Mouse (Mus musculus): ENCODE data around the gene Zfp280d.
"Not testable (repeated sequence)": the region's sequence is repeated elsewhere in the genome, so short reads cannot be mapped to it uniquely, and the experiment has no call there.

Zfp280d gene

DNA sequence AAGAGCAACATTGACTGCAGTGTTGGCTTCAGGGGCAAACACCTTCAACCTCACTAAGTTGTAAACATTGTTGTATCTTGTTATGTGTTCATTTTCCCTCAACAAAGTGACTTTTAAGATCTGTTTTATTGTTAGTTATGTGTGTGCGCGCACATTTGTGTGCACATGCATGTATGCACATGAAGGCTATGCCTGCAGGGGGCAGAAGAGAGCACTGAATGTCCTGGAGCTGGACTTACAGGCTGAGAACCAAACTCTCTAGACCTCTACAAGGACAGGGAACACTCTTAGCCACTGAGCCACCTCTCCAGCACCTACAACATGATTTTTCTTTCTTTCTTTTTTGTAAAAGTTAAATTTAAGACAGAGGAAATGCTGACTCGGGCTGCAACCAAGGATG, 99.4 kb downstream of the Zfp280d start:
- no peak for DNase-seq (ENCODE audit: low spot score in 2 of 2)

DNA sequence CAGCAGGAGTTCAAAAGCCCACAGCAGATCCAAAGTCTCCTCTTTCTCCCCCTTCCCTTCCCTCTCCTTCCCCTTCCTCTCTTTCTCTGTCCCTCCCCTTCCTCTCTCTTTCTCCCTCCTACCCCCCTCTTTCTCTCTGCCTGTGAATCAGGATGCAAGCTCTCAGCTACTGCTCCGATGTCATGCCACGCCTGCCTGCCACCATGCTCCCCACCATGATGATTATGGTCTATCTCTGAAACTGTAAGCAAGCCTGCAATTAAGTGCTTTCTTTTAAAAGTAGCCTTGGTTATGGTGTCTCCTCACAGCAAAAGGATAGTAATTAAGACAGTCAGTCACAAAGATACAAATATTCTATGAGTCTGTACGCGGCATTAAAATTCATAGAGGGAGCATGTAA, 100.3 kb downstream of the Zfp280d start:
- no peak for DNase-seq (ENCODE audit: low spot score in 2 of 2)

DNA sequence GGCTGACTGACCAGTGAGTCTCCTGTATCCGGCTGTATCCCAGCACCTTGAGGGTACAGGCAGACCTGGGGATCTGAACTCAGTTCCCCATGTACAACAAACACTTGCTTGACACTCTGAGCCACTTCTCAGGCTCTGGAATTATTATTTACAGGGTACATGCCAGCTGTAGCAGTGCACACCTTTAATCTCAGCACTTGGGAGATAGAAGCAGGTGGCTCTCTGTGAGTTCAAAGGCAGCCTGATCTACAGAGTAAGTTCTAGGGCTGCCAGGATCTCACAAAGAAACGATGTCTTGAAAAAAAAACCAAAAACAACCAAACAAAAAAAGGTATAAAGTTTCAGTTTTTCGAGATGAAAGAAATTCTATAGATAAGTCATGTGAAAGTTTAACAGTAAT, 101.0 kb downstream of the Zfp280d start:
- no peak for DNase-seq (ENCODE audit: low spot score in 2 of 2)

DNA sequence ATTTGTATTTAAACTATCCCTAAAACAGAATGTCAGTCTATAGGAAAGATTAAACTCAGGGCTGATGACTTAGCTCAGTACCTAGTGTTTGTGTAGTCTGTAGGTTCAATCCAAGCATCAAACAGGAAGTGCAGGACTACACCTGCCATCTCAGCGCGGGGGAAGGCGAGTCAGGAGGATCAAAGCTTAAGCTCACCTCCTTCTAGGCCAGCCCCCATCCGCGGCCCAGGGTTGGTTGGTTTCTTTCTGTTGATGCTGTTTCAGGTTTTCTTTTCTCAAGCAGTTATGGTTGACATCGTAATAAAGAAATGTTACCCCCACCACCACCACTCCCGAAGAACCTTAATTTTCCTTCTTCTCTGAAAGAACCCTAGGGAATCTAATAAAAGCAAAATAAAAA, 111.1 kb downstream of the Zfp280d start:
- DNase-seq (ENCODE audit: low spot score in 2 of 2) = no peak

DNA sequence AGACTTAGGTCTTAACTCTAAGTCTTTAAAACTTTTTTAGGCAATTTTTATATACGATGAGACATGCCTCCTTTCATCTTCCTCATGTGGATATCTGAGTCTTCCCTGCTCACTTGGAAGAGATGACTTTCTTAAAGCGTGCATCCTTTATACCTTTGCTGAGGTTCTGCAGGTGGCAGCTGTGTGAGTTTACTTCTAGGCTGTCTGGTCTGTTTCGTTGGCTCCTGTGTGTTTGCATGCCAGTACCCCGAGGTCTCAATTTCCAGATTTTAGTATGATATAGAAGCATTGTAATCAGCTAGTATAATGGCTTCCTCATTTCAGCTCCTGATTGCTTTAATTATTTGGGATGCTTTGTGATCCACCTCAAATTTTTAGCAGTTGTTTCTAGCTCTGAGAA, 114.3 kb downstream of the Zfp280d start:
- DNase-seq (ENCODE audit: low spot score in 2 of 2) = no peak

DNA sequence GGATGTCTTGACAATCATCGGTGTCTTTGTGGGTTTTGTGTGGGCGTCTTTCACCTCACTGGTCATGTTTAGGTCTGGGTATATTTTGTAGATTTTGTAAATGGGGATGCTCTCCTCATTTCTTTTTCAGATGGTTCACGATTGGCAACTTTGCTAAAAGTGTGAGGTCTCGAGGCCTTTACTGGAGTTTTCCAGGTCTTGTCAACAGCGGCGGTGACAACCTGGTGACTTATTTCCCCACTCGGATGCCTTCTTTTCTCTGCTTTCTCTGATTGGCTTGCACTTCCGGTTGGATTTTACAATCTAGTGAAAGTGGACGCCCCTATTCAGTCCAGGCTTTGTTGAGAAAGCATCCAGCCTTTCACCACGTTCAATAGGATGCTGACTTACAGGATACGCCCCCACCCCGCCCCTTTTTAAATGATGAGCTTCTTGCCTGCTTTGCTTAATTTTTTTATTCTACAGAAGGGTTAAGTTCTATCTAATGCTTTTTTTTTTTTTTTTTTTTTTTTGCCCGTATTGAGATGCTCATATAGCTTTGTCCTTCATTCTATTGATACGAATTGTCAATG, 114.9 kb downstream of the Zfp280d start:
- no peak for DNase-seq (ENCODE audit: low spot score in 2 of 2)

DNA sequence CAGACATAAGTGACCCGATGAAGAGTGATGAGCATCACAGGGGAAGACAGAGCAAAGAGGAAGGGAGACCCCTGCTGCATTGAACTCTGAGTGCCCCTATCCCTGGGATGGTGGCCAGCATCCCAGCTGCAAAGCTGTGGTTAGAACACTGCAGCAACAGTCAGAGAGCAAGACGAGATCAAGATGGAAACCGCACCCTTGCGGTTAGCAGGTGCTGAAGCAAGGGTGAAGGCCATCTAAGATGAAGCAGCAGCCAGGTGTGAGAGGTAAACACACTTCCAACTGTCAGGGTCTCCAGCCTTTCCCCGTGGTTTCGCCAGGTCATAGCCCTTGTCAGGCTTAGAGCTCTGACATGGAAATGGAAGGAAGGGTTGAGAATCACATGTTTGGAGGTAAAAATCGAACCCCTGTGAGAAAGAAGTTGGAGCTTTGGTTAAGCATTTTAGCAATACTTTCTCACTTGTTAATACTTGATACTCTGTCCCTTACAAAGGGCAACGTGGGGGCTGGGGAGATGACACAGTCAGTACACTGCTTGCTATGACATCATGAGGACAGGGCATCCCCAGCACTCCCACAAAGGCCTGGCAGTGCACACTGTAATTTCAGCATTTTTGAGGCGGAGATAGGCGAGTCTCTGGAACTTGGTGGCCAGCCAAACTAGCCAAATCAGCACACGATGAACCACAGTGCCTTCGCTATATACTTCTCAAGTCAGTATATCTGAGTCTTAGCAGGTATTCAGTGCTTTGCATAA, 115.8 kb downstream of the Zfp280d start:
- no peak for DNase-seq (ENCODE audit: low spot score in 2 of 2)

DNA sequence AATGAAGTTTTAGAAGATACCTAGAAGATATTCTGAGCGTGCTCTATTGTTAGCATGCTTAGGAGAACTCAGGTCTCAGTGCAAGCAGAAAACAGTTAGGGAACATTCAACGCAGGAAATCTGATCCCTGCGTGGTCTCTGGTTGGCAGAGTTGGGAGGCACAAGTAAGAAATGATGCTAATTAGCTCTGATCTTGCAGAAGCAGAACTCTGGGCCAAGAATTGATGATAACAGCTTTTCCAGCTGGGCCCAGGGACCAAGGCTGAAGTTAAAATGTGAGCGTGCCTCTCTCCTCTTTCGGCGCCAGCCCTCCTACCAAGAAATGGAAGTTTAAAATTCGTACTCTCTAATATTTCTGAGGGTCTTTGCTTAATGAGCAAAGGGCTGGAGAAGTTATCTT, 118.0 kb downstream of the Zfp280d start:
- no peak for DNase-seq (ENCODE audit: low spot score in 2 of 2)

DNA sequence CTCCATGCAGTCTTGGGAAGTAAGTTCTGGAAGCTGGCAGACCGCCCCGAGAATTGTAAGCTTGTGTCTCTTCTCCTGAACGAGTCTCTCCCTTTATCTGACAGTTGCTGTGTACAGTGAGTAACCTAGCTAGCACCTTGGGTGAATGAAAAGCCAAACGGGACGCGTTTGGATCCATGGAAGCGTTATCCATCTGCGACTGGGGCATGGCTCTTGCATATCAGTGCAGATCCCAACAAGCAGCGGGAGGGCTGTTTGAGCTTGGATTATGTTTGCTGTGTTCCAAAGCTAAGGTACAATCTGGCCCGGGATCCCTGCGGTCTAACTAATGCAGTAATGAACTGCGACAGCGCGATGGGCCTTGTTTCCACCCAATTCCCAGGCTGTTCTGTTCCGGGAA, 118.6 kb downstream of the Zfp280d start:
- DNase-seq (ENCODE audit: low spot score in 2 of 2) = no peak

DNA sequence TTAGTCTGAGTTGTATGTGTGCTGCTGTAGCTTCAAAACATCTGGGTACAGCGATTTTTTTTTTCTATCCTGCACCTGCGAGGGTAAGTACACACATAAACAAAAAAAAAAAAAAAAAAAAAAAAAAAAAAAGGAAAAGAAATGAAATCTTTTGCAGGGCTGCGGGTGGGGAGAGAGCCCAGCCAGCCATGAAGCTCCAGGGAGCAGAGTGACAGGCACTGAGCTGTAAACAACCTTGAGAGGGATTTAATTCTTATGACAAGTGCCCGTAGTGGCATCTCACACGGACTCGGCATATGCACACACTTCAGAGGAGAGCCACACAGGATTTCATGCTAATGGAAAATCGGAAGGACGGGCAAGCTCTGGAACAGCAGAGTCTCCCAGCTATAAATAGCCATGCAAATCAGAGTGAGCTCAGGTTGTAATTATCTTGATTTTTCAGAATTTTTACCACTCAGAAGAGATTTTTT, 119.2 kb downstream of the Zfp280d start:
- no peak for DNase-seq (ENCODE audit: low spot score in 2 of 2)

DNA sequence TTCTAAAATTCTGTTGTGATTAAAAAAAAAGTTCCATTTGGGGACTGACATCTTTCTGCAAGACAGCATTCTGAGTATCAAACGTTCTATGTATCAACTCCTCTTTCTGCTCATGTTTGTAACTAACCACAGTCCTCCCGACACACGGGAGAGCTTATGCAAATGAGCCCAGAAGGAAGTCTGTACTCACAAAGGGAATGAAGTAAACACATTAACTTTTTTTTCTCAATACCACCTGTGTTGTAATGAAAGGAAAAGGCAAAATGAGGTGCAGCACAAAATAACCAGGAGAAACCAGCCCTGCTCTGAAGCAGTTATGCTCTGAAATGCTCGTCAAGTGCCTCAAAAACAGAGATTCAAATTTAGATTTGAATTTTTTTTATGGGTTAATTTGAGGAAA, 125.5 kb downstream of the Zfp280d start:
- no peak for DNase-seq (ENCODE audit: low spot score in 2 of 2)

DNA sequence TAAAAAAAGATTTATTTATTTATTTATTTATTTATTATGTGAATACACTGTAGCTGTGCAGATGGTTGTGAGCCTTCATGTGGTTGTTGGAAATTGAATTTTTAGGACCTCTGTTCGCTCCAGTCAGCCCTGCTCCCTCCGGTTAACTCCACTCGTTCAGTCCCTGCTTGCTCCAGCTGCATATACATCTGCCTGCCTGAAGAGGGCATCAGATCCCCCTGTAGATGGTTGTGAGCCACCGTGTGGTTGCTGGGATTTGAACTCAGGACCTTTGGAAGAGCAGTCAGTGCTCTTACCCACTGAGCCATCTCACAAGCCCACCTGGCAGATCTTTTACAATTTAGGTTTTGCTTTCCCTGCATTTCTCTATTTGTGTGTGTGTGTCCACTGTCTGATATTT, 127.1 kb downstream of the Zfp280d start:
- not testable (repeated sequence) for DNase-seq (ENCODE audit: low spot score in 2 of 2)

DNA sequence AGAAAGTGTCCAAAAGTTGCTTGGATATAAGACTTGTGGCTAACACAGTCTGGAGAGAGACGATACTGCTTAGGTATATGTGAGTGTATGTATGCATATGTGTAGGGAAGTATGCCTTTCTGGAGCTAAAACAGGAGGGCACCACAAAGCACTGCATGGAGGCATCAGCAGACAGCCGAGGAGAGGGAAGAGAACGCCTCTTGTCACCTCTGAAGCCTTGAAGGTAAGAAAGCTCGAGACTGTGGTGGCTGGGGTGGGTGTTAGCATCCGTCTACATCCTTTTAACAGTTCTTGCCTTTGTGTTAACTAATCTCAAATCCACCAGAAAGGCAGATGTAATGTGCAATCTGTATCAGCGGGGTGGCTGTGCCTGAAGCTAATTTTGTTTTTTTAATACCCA, 128.8 kb downstream of the Zfp280d start:
- DNase-seq (ENCODE audit: low spot score in 2 of 2) = no peak

DNA sequence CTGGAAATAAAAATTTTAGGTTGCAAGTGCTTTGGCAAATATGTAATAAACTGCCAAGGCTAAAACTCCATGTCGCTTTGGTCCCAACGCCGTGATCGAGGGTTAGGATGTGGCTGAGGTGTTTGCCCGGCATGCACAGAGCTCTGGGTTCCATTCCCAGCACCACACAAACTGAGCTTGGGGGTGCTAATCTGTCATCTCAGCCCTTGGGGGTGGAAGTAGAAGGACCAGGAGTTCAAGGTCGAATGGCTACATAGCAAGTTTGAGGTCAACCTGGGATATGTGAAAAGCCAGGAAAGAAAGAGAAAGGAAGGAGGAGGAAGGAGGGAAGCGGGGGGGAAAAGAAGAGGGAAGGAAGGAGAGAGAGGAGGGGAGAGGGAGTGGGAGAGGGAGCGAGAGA, 129.8 kb downstream of the Zfp280d start:
- no peak for DNase-seq (ENCODE audit: low spot score in 2 of 2)

DNA sequence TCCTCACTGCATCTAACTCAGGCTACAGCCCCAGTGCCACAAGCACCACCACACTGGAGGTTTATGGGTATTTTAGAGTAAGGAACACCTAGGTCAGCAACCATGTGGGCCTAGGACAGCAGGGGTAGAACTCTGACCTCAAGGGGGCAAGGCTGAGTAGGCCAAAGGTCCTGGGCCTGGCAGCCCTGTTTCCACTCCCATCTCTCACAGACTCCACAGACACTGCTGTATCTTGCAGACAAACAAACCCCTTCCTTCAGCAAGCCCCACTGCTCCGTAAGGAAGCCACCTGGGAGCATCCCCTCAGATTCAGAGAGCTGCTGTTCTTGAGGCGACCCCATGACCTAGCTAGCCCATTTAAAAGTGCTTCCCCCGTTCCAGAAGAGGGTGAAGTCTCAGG, 130.3 kb downstream of the Zfp280d start:
- DNase-seq (ENCODE audit: low spot score in 2 of 2) = no peak

DNA sequence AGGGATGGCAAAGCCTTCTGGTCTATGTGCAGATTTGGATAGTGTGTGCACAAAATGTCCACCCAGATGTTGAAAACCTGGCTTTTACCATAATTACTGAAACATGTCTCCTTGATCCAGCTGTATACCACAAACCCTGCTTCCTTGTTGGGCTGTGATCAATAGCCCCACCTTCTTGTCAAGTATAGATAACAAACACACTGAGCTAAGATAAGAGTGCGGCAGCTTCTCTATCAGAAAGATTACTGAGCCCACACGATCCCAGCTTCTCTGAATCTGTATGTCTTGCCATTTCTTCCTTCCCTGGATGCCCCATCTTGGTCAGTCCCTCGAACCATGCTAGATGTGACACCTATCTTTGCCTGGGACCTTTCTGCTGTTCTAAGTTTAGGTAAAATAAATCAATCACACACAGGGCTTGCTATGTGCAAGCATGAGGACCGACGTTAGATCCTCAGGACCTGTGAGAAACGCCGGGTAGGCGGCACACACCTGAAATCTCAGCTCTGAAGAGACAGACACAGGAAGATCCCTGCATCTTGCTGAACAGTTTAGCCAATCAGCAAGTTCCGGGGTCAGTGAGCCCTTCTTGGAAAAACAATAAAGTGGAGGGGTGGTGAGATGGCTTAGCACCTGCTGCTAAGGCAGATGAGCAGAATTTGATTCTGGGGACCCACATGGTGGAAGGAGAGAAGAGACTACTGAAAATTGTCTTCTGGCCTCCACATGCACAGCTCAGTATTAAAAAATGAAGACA, 131.4 kb downstream of the Zfp280d start:
- DNase-seq (ENCODE audit: low spot score in 2 of 2) = no peak

DNA sequence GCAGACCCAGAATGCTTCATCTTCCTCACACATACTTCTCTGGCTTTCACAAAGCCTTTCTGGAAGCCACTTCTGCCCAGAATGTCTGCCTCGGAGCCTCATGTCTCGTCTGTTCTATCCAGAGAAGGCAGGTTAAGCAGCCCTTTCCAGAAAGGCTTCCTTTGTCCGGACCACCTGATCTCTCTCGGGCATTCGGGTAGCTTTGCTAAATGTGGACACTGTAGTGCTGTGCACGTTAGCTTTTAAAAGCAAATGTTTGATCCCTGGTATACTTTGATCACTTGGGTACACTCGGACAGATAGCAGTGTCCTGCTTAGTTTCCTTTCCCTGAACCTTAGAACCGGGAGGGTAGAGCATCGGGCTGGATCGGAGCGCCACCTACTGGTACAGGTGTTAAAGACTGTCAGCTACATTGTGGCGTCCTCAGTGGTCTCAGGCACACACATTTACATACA, 133.5 kb downstream of the Zfp280d start:
- peak; percentile 73 to 75 for DNase-seq (ENCODE audit: low spot score in 2 of 2)

DNA sequence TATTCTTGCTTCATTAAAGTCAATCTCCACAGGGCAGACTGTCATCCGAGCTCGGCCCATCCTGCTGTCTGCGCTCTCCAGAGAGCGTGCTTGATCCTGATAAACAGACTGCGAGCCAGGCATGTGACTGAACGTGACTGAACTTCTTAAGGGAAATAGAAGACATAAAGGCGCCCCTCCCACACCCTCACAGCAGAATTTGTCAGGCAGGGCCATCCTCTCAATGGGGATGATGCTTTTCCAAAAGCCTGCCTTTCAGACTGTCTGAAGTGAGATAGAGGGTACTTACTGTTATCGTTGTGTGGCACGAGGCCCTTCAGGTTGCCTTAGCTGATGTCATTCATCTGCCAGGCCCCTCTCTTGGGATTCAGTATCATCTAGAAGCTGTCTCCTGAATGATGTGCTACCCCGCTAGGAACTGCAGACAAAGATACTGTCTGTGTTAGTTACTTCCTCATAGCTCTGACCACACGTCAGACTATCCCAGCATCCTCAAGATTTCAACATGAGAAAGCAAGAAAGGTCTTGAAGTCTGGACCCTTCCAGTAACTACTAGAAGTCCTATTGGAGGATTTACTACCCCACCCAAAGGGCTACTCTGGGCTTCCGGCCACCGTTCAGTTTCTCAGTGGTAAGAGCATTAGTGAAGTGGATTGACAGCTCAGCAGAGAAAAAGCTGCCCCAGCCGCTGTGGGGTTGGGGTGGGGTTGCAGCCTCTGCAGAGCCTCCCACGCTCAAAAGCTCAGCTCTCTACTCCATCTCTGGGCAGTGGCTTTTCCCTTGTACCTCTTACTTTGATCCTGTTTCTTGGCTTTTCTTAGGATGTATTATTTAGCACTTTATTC, 134.9 kb downstream of the Zfp280d start:
- DNase-seq (ENCODE audit: low spot score in 2 of 2) = no peak

DNA sequence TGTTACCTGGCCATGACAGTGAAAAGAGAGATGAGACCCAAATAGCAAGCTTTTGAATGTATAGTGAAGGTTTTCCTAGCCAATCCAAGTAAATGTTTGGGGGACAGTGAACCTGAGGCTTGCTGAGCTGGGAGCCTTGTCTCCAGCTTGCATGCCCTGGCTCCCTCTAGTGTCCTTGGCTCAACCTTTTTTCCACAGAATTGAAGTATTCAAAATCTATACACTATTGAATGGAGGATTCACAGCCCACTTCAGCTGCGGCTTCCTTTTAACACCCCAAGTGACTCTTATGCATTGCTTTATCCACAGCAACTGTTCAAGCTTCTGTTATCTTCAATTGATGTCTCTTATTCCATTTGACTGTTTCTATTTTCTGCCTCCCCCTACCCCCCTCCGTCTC, 137.1 kb downstream of the Zfp280d start:
- no peak for DNase-seq (ENCODE audit: low spot score in 2 of 2)

Measured in frontal cortex, postnatal 25 days (tissue).